Mouse (Mus musculus): ENCODE data around the gene Cdx2. TPM values are rescaled to one million over a fixed set of nuclear protein-coding genes. Genes with fewer than 3 reads are reported as not detected.

The Cdx2 gene
- polyA plus RNA-seq, 1 experiment, result not detected

GRCm38 (mm10) chr5:147305856-147306637 lies 1.0 kb downstream of the Cdx2 start:
- TF ChIP-seq FLI1 (IDR thresholded peaks at IDR 0.05; ENCODE audit: low read length) (no peak), GATA1 (IDR thresholded peaks at IDR 0.05; ENCODE audit: borderline replicate concordance, low read length) (no peak)
- Histone ChIP-seq H3K4me1 (peaks cover 25% of the 10 kb centered on the region), H3K9me3 (no peaks in the 10 kb centered on the region), H3K36me3 (replicated peaks; ENCODE audit: low read length) (no peaks in the 10 kb centered on the region), H3K27me3 (replicated peaks) (peaks cover 99% of the 10 kb centered on the region), H3K4me3 (replicated peaks) (no peak overlapping the region)

GRCm38 (mm10) chr5:147305166-147305565 lies 1.9 kb downstream of the Cdx2 start:
- Histone ChIP-seq H3K9me3 (no peaks in the 10 kb centered on the region), H3K4me1 (peaks cover 27% of the 10 kb centered on the region), H3K4me3 (replicated peaks) (no peak overlapping the region), H3K36me3 (replicated peaks; ENCODE audit: low read length) (no peaks in the 10 kb centered on the region), H3K27me3 (replicated peaks) (peaks cover 99% of the 10 kb centered on the region)
- TF ChIP-seq FLI1 (IDR thresholded peaks at IDR 0.05; ENCODE audit: low read length) (no peak), GATA1 (IDR thresholded peaks at IDR 0.05; ENCODE audit: borderline replicate concordance, low read length) (no peak)

- H3K9me3 ChIP-seq, result no peaks in the 10 kb centered on the region
- H3K4me1 ChIP-seq, result peaks cover 32% of the 10 kb centered on the region
- peaks cover 100% of the 10 kb centered on the region for H3K27me3 ChIP-seq (replicated peaks)
- H3K4me3 ChIP-seq (replicated peaks), result no peak overlapping the region
- TF ChIP-seq FLI1 (IDR thresholded peaks at IDR 0.05; ENCODE audit: low read length), result no peak
- no peaks in the 10 kb centered on the region for H3K36me3 ChIP-seq (replicated peaks; ENCODE audit: low read length)
Measured at GRCm38 (mm10) chr5:147304276-147305155, 2.6 kb downstream of the Cdx2 start.

GRCm38 (mm10) chr5:147302746-147303400 lies 4.2 kb downstream of the Cdx2 start:
- no peak for TF ChIP-seq GATA1 (IDR thresholded peaks at IDR 0.05; ENCODE audit: borderline replicate concordance, low read length)
- Histone ChIP-seq H3K4me3 (replicated peaks) (no peak overlapping the region), H3K9me3 (peaks cover 4% of the 10 kb centered on the region), H3K27me3 (replicated peaks) (peaks cover 98% of the 10 kb centered on the region), H3K4me1 (peaks cover 38% of the 10 kb centered on the region), H3K36me3 (replicated peaks; ENCODE audit: low read length) (no peaks in the 10 kb centered on the region)

GRCm38 (mm10) chr5:147302141-147302540 lies 4.9 kb downstream of the Cdx2 start:
- peaks cover 98% of the 10 kb centered on the region for H3K27me3 ChIP-seq (replicated peaks)
- H3K4me1 ChIP-seq, result peaks cover 38% of the 10 kb centered on the region
- H3K4me3 ChIP-seq (replicated peaks), result no peak overlapping the region
- TF ChIP-seq GATA1 (IDR thresholded peaks at IDR 0.05; ENCODE audit: borderline replicate concordance, low read length), result no peak
- TF ChIP-seq FLI1 (IDR thresholded peaks at IDR 0.05; ENCODE audit: low read length), result no peak
- no peaks in the 10 kb centered on the region for H3K36me3 ChIP-seq (replicated peaks; ENCODE audit: low read length)
- H3K9me3 ChIP-seq, result peaks cover 4% of the 10 kb centered on the region

- Histone ChIP-seq H3K4me3 (replicated peaks) (no peak overlapping the region), H3K36me3 (replicated peaks; ENCODE audit: low read length) (no peaks in the 10 kb centered on the region), H3K27me3 (replicated peaks) (peaks cover 96% of the 10 kb centered on the region), H3K4me1 (peaks cover 35% of the 10 kb centered on the region), H3K9me3 (peaks cover 4% of the 10 kb centered on the region)
- TF ChIP-seq GATA1 (IDR thresholded peaks at IDR 0.05; ENCODE audit: borderline replicate concordance, low read length), result no peak
- no peak for TF ChIP-seq FLI1 (IDR thresholded peaks at IDR 0.05; ENCODE audit: low read length)
Measured at GRCm38 (mm10) chr5:147301781-147302070, 5.3 kb downstream of the Cdx2 start.

GRCm38 (mm10) chr5:147300917-147301780 lies 5.9 kb downstream of the Cdx2 start:
- Histone ChIP-seq H3K4me3 (replicated peaks) (no peak overlapping the region), H3K27me3 (replicated peaks) (peaks cover 92% of the 10 kb centered on the region), H3K36me3 (replicated peaks; ENCODE audit: low read length) (no peaks in the 10 kb centered on the region), H3K9me3 (peaks cover 4% of the 10 kb centered on the region), H3K4me1 (peaks cover 29% of the 10 kb centered on the region)
- TF ChIP-seq GATA1 (IDR thresholded peaks at IDR 0.05; ENCODE audit: borderline replicate concordance, low read length), result no peak
- TF ChIP-seq FLI1 (IDR thresholded peaks at IDR 0.05; ENCODE audit: low read length), result no peak

- H3K9me3 ChIP-seq, result peaks cover 4% of the 10 kb centered on the region
- H3K4me3 ChIP-seq (replicated peaks), result peak overlapping the region; percentile 60
- H3K36me3 ChIP-seq (replicated peaks; ENCODE audit: low read length), result no peaks in the 10 kb centered on the region
- peaks cover 90% of the 10 kb centered on the region for H3K27me3 ChIP-seq (replicated peaks)
- peaks cover 26% of the 10 kb centered on the region for H3K4me1 ChIP-seq
- TF ChIP-seq GATA1 (IDR thresholded peaks at IDR 0.05; ENCODE audit: borderline replicate concordance, low read length) (no peak), FLI1 (IDR thresholded peaks at IDR 0.05; ENCODE audit: low read length) (no peak)
Measured at GRCm38 (mm10) chr5:147300001-147300363, 7.1 kb downstream of the Cdx2 start.
